Mouse (Mus musculus) midbrain, embryonic 16.5 days (tissue): ENCODE measurements at regions not wholly inside any gene's neighbourhood (a gene's known extent, or its start where the extent isn't known, plus 50 kb on each side); places are given as distances from the start of the nearest gene placed in this dataset.

Experiments used
- ATAC-seq: fragments of 200-750 bp; cut with Nextera tagmentation; 2 replicates; pipeline ENCODE4 v1.8.0; 2017; ENCODE audit warnings: moderate TSS enrichment
- H3K27ac ChIP-seq: fragments of 300-500 bp; sonication (generic); 2 replicates; pipeline ENCODE4 v1.5.1; 2014; ENCODE audit warnings: mild to moderate bottlenecking, low read length, mixed read lengths
- H3K27me3 ChIP-seq: fragments of 300-500 bp; sonication (generic); 2 replicates; pipeline ENCODE4 v1.6.1; 2014; ENCODE audit warnings: low read depth, low read length, mixed read lengths; ENCODE audit not compliant: control insufficient read depth, insufficient read depth
- H3K36me3 ChIP-seq: fragments of 300-500 bp; sonication (generic); 2 replicates; pipeline ENCODE4 v1.6.1; 2014; ENCODE audit warnings: mild to moderate bottlenecking, low read length, moderate library complexity, mixed read lengths; ENCODE audit not compliant: control insufficient read depth, insufficient read depth
- H3K4me1 ChIP-seq: fragments of 300-500 bp; sonication (generic); 2 replicates; pipeline ENCODE4 v1.6.1; 2014; ENCODE audit warnings: mild to moderate bottlenecking, low read length, mixed read lengths; ENCODE audit not compliant: control insufficient read depth, insufficient read depth
- H3K4me2 ChIP-seq: fragments of 300-500 bp; sonication (generic); 2 replicates; pipeline ENCODE4 v1.6.1; 2014; ENCODE audit warnings: mild to moderate bottlenecking, low read length, mixed read lengths
- H3K4me3 ChIP-seq: fragments of 300-500 bp; sonication (generic); 2 replicates; pipeline ENCODE4 v1.5.1; 2014; ENCODE audit warnings: low read depth, mild to moderate bottlenecking, low read length, moderate library complexity, mixed read lengths
- H3K9ac ChIP-seq: fragments of 300-500 bp; sonication (generic); 2 replicates; pipeline ENCODE4 v1.6.1; 2014; ENCODE audit warnings: low read depth, low read length, mixed read lengths
- H3K9me3 ChIP-seq: fragments of 300-500 bp; sonication (generic); replicated peaks from 2 replicates; pipeline ENCODE4 v1.6.1; 2014; ENCODE audit warnings: mild to moderate bottlenecking, low read length, mixed read lengths; ENCODE audit not compliant: control insufficient read depth, poor library complexity, severe bottlenecking
- WGBS: fragments of 180-500 bp; shearing (Covaris S2); extraction: QIAGEN DNeasy Blood & Tissue Kit; methylation state at CpG from one replicate; pipeline ENCODE4 v1.1.7; 2014; 5-methylcytosine and 5-hydroxymethylcytosine counted together

DNA sequence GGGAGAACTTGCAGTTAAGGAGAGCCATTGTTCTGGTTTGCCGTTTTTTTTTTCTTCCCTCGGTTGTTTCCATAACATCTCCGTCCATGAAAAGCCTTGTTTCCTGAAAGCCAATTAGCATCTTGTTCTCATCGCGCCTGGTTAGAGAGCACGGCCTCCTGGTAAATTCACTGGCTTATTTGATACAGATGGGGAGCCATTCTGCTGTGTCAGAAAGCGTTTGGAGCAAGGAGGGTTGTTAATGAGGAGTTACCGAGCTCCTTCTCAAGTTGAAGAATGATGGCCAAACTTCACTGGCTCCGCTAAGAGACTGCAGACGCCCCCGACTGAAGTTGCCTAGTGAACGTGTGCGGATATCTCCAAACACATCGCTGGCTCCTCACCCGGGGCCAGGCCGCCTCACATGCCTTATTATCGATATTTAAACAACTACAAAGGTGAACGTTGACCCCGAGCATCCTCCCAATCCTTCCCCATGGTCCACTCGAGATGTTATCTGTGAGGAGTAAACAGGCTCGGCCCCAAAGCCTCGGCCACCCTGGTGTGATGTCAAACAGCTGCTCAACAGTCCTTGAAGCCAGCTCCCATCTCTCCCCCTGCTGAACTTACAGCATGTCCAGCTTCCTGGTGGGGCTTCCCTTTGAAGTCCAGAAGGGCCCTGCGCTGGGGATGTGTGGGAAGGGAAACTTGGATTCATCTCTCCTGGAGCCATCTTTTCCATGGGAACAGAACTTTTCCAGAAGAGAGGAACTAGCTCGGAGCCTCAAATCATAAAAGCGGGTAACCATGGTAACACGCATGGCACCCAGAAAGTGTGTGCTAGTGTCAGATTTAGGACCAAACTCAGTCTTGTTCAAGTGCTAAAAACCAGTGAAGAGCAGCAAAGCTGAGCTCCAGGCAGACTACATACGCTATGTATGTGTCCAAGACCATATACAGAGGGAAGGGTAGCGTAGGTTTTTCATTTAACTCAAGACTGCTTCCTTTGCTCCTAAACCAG is 190.0 kb upstream of the Tbx3 start:
- H3K4me2 ChIP-seq = no peak overlapping the region
- WGBS = 64% methylated on average over 28 of the region's 28 CpGs

DNA sequence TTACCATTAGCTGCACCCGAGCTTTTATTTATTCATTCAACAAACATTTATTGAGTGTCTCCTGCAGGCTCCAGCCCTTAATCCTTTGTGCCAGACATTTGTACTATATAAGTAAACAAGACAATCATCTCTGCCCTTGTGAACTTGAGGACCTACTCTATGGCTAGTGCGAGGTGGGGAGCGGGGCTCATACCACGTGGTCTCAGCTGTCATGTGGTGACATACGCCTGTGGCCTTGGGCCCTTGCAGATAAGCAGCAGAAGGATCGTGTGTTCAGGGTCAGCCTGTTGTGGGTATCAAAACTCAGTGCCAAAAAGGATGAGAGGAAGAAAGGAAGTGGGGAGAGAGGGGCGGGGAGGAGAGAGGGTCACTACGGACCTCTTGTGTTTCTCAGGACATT is 186.8 kb upstream of the Tbx3 start:
- Histone ChIP-seq H3K27ac (no peak overlapping the region), H3K27me3 (no peaks in the 10 kb centered on the region), H3K4me3 (no peak overlapping the region), H3K4me1 (no peaks in the 10 kb centered on the region), H3K9me3 (no peaks in the 10 kb centered on the region), H3K9ac (no peak overlapping the region), H3K4me2 (no peak overlapping the region), H3K36me3 (no peaks in the 10 kb centered on the region)
- no peak for ATAC-seq
- 87% methylated on average over 8 of the region's 8 CpGs for WGBS

More for the DNA sequence above, 190.0 kb upstream of the Tbx3 start:
- Histone ChIP-seq H3K9me3 (peaks cover 2% of the 10 kb centered on the region; the same call in 1 of the 2 replicates), H3K27ac (no peak overlapping the region), H3K27me3 (no peaks in the 10 kb centered on the region), H3K4me3 (no peak overlapping the region), H3K36me3 (no peaks in the 10 kb centered on the region), H3K4me1 (no peaks in the 10 kb centered on the region), H3K9ac (no peak overlapping the region)
- no peak for ATAC-seq

DNA sequence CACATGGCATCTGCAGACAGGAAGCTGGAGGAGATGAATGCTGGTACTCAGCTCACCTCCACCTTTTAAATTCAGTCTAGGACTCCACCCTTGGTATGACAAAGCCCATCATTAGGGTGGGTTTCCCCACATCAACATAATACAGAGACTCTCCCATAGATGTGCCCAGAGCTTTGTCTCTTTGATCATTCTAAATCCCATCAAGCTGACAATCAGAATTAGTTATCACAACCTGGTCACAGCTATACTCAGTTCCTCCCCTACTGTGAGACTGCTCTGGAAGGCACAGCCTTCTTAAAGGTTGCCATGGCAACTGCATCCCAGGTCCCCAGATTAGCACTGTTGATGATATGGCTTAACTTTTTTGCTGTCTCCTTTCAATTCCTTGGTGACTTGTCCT is 184.3 kb upstream of the Tbx3 start:
- Histone ChIP-seq H3K36me3 (no peaks in the 10 kb centered on the region), H3K9ac (no peak overlapping the region), H3K27me3 (no peaks in the 10 kb centered on the region), H3K4me3 (no peak overlapping the region), H3K27ac (no peak overlapping the region), H3K4me1 (no peaks in the 10 kb centered on the region), H3K9me3 (no peaks in the 10 kb centered on the region), H3K4me2 (no peak overlapping the region)
- ATAC-seq = no peak

DNA sequence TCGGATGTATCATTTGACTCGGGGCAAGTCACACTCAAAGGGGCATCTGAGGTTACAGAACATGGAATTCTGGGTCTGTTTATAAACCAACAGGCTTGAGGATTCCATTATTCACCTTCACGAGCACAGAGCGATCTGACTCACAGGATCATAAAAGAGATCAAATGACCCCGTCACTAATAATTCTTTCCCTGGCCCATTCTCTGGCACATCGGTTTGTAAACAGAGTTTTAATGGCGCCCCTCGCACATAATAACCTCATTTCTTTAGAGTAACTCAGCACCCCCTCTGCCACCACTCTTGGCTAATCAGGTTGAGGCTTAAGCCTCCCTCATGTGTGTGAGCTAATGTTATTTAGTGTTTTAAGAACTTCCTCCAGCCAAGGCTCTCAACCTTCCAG is 183.3 kb upstream of the Tbx3 start:
- H3K4me1 ChIP-seq = no peaks in the 10 kb centered on the region
- WGBS = 85% methylated on average over 8 of the region's 8 CpGs
- no peak overlapping the region for H3K9ac ChIP-seq
- H3K27me3 ChIP-seq = no peaks in the 10 kb centered on the region
- no peaks in the 10 kb centered on the region for H3K9me3 ChIP-seq
- H3K4me3 ChIP-seq = no peak overlapping the region
- ATAC-seq = no peak
- H3K27ac ChIP-seq = no peak overlapping the region
- no peak overlapping the region for H3K4me2 ChIP-seq
- no peaks in the 10 kb centered on the region for H3K36me3 ChIP-seq

DNA sequence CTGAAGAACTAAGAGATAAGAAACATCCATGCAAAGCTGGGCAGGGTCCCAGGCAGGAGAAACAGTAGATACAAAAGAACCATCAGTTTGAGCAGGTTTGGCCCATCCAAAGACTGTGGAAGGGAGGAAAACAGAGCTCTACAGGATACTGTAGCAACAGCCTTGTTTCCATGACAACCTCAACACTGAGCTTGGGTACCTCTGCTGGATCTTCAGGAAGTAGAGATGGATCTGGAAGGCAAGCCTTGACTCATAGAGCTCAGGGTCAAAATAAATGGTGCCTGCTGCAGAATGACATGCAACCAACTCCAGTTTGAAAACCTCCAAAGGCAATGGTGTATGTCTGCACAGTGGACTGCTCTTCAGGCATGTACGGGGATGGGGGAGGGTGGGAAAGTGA is 173.0 kb upstream of the Tbx3 start:
- H3K4me3 ChIP-seq = no peak overlapping the region
- H3K27ac ChIP-seq = no peak overlapping the region
- H3K36me3 ChIP-seq = no peaks in the 10 kb centered on the region
- H3K9ac ChIP-seq = no peak overlapping the region
- ATAC-seq = no peak
- no peak overlapping the region for H3K4me2 ChIP-seq
- H3K4me1 ChIP-seq = no peaks in the 10 kb centered on the region
- H3K9me3 ChIP-seq = no peaks in the 10 kb centered on the region
- whole genome bisulfite sequencing = 85% methylated on average over 1 of the region's 1 CpGs
- H3K27me3 ChIP-seq = no peaks in the 10 kb centered on the region

DNA sequence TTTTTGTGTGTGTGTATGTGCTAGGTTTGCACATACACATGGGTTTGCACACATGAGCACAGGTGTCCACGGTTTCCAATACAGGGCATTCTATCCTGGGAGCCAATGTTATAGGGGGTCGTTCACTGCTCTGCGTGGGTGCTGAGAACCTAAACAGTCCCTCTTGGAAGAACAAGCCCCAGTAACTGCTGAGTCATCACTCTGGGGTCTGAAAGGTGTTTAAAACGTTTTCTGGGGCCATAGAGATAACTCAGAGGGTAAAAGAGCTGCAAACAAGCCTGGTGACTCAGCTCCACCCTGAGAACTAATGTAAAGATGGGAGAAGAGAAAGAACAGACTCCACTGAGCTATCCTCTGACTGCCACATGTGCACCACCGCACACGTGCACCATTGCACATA is 172.0 kb upstream of the Tbx3 start:
- Histone ChIP-seq H3K4me3 (no peak overlapping the region), H3K4me2 (no peak overlapping the region), H3K9me3 (no peaks in the 10 kb centered on the region), H3K27me3 (no peaks in the 10 kb centered on the region), H3K4me1 (no peaks in the 10 kb centered on the region), H3K27ac (no peak overlapping the region), H3K36me3 (no peaks in the 10 kb centered on the region), H3K9ac (no peak overlapping the region)
- whole genome bisulfite sequencing = 72% methylated on average over 6 of the region's 6 CpGs
- ATAC-seq = no peak

DNA sequence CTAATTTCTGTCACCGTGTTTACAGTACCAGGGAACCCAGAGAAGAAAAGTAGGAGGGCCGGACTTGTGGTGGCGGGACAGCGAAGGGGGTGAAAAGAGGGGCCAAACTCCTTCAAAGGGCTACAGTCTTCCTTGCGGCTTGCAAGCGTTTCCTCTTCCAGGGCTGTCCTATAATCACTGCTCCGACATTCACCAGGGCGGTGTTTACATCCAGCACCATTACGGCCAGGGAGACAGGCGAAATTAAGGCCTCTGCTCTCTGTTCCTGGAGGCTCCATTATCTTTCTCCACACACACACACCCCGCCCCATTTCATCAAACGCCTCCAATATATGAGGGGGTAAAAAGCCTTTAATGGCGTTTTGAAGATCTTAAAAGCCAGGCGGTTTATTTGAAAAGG is 162.8 kb upstream of the Tbx3 start:
- no peak overlapping the region for H3K4me2 ChIP-seq
- no peaks in the 10 kb centered on the region for H3K9me3 ChIP-seq
- H3K4me3 ChIP-seq = no peak overlapping the region
- no peaks in the 10 kb centered on the region for H3K27me3 ChIP-seq
- no peak for ATAC-seq
- H3K9ac ChIP-seq = no peak overlapping the region
- no peaks in the 10 kb centered on the region for H3K4me1 ChIP-seq
- no peak overlapping the region for H3K27ac ChIP-seq
- H3K36me3 ChIP-seq = no peaks in the 10 kb centered on the region
- WGBS = 86% methylated on average over 14 of the region's 14 CpGs

DNA sequence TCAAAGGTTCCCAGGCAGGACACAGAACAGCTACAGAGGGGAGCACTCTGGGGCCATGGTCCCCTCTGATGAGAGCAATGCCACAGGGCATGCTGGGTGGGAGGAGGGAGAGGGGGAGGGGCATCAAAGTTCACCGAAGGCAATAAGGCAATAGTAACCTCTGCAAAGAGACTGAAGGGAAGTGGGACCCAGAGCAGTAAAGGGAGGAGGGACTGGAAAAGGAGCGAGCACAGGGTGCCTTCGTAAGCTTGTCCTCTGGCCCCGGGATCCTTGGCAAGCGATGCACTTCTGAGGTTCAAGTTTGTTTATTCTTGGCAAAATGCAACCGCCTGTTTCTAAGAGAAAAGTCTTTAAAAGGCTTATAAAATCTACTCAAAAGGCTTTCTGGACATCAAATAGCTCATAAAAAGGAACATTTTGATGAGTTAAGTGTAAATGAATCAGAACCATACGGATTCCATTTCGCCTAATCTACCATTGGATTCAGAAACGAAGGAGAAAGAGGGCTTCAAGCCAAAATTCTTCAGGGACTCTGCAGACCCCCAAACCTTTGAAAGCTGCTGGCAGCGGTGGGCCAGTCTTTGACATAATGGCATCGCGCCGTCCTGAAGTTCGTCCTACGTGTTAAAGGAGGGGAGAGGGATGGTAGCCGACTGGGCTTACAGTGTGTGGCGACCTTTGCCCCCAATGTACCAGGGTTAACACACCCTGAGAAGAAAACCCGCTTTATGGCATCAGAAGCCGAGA is 151.8 kb upstream of the Tbx3 start:
- Histone ChIP-seq H3K4me3 (no peak overlapping the region), H3K9ac (no peak overlapping the region), H3K27ac (no peak overlapping the region), H3K36me3 (no peaks in the 10 kb centered on the region), H3K27me3 (no peaks in the 10 kb centered on the region), H3K4me1 (no peaks in the 10 kb centered on the region), H3K4me2 (no peak overlapping the region), H3K9me3 (no peaks in the 10 kb centered on the region)
- 79% methylated on average over 19 of the region's 19 CpGs for WGBS
- no peak for ATAC-seq

DNA sequence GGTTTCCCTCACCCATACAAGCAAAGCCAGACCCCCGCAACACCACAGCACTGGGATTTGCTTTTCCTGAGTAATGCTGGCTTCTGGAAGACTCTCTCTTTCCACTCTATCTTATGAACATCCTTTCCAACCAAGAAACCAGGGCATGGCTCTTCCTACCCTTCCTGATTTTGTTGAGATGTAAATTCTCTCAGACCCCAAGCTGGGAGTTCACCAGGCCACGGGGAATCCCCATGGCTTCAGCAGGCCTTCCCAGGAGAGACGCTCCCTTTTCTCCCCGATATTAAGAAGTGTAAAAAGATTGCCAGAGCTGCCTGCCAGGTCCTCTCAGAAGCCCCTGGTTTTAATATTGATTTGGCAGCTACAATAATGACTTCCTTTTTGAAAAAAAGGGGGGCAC is 146.3 kb upstream of the Tbx3 start:
- no peak overlapping the region for H3K4me2 ChIP-seq
- H3K27me3 ChIP-seq = no peaks in the 10 kb centered on the region
- H3K9ac ChIP-seq = no peak overlapping the region
- H3K9me3 ChIP-seq = no peaks in the 10 kb centered on the region
- no peaks in the 10 kb centered on the region for H3K4me1 ChIP-seq
- H3K36me3 ChIP-seq = no peaks in the 10 kb centered on the region
- WGBS = 43% methylated on average over 4 of the region's 4 CpGs
- ATAC-seq = no peak
- H3K27ac ChIP-seq = no peak overlapping the region
- H3K4me3 ChIP-seq = no peak overlapping the region
